Mouse (Mus musculus) liver, embryonic 14.5 days (tissue): ENCODE data around the gene Gm11146. TPM values are rescaled to one million over a fixed set of nuclear protein-coding genes. Genes with fewer than 3 reads are reported as not detected.

Experiments
- ATAC-seq: fragments of 200-750 bp; cut with Nextera tagmentation; 2 replicates; pipeline ENCODE4 v1.8.0; 2017; ENCODE audit warnings: moderate number of reproducible peaks, mild to moderate bottlenecking, moderate library complexity; ENCODE audit not compliant: insufficient read depth
- DNase-seq, 3 experiments: peaks; one replicate each; pipeline ENCODE4 v3.0.0-alpha.2; 2012 to 2013; ENCODE audit warnings: low read depth in 3 of 3, low spot score in 3 of 3
- H3K27ac ChIP-seq: fragments of 300-500 bp; sonication (generic); 2 replicates; pipeline ENCODE4 v1.5.1; 2014; ENCODE audit warnings: moderate library complexity, mild to moderate bottlenecking, control low read depth, inconsistent platforms
- H3K27me3 ChIP-seq: fragments of 300-500 bp; sonication (generic); 2 replicates; pipeline ENCODE4 v1.6.1; 2014; ENCODE audit warnings: mild to moderate bottlenecking, low read length, moderate library complexity; ENCODE audit not compliant: control insufficient read depth, insufficient read depth
- H3K36me3 ChIP-seq: fragments of 300-500 bp; sonication (generic); replicated peaks from 2 replicates; pipeline ENCODE4 v1.6.1; 2014; ENCODE audit warnings: low read depth; ENCODE audit not compliant: control insufficient read depth, insufficient read depth
- H3K4me1 ChIP-seq, 2 experiments: fragments of 200-500 bp in 1 of 2; fragments of 300-500 bp in 1 of 2; sonication (generic) in 1 of 2; replicated peaks; 2 replicates each; pipeline ENCODE4 v1.6.1; 2012 to 2014; ENCODE audit warnings: antibody characterized with exemption in 1 of 2, inconsistent platforms in 1 of 2, low read length in 1 of 2; ENCODE audit not compliant: control insufficient read depth in 2 of 2, insufficient read depth in 2 of 2
- H3K4me2 ChIP-seq: fragments of 300-500 bp; sonication (generic); 2 replicates; pipeline ENCODE4 v1.6.1; 2014; ENCODE audit warnings: low read depth, mild to moderate bottlenecking, control low read depth, moderate library complexity
- H3K4me3 ChIP-seq, 2 experiments: fragments of 200-500 bp in 1 of 2; fragments of 300-500 bp in 1 of 2; sonication (generic) in 1 of 2; 2 replicates each; pipeline ENCODE4 v1.5.1; 2012 to 2014; ENCODE audit warnings: low read depth in 2 of 2, low read length in 2 of 2, mild to moderate bottlenecking in 2 of 2, control low read depth in 1 of 2, inconsistent platforms in 1 of 2, moderate library complexity in 1 of 2; ENCODE audit not compliant: insufficient read depth in 1 of 2
- H3K9ac ChIP-seq: fragments of 300-500 bp; sonication (generic); replicated peaks from 2 replicates; pipeline ENCODE4 v1.6.1; 2014; ENCODE audit warnings: mild to moderate bottlenecking, control low read depth, moderate library complexity
- H3K9me3 ChIP-seq: fragments of 300-500 bp; sonication (generic); 2 replicates; pipeline ENCODE4 v1.6.1; 2016; ENCODE audit warnings: low read length, mixed read lengths; ENCODE audit not compliant: control insufficient read depth
- CTCF ChIP-seq: IDR thresholded peaks from 2 replicates; pipeline ENCODE4 v1.5.1; 2016; ENCODE audit warnings: antibody characterized with exemption, low read depth, control low read depth
- EP300 ChIP-seq: IDR thresholded peaks from 2 replicates; pipeline ENCODE4 v1.6.1; 2016; ENCODE audit warnings: antibody characterized with exemption, low read depth
- WGBS: fragments of 180-500 bp; shearing (Covaris S2); extraction: QIAGEN DNeasy Blood & Tissue Kit; methylation state at CpG from one replicate; pipeline ENCODE4 v1.1.7; 2014; ENCODE audit not compliant: insufficient replicate concordance; 5-methylcytosine and 5-hydroxymethylcytosine counted together
- polyA plus RNA-seq, 2 experiments: library from polyadenylated mRNA; depleted of rRNA in 1 of 2; stranded (reverse) in 1 of 2; unstranded in 1 of 2; fragments of >200 nt; fragmentation: Nextera tagmentation in 1 of 2; extraction: Ambion mirVana in 1 of 2; gene quantifications; 2 replicates each; pipeline versions ENCODE4 v1.2.1 to v1.2.3; 2012 to 2014

Gm11146 gene
- polyA plus RNA-seq, 2 experiments, result not detected

- Histone ChIP-seq H3K4me2 (no peak overlapping the region), H3K27ac (no peak overlapping the region), H3K36me3 (no peaks in the 10 kb centered on the region), H3K4me1 (no peaks in the 10 kb centered on the region), H3K9ac (no peak overlapping the region), H3K27me3 (no peaks in the 10 kb centered on the region), H3K4me3 (no peak overlapping the region), H3K9me3 (no peaks in the 10 kb centered on the region)
- no peak for ATAC-seq
- no peak for DNase-seq
- WGBS, result 53% methylated on average over 12 of the region's 12 CpGs
- no peak for TF ChIP-seq CTCF
- no peak for TF ChIP-seq EP300
Measured at GRCm38 (mm10) chr16:77593828-77594421, 8.0 kb downstream of the Gm11146 start.

DNA sequence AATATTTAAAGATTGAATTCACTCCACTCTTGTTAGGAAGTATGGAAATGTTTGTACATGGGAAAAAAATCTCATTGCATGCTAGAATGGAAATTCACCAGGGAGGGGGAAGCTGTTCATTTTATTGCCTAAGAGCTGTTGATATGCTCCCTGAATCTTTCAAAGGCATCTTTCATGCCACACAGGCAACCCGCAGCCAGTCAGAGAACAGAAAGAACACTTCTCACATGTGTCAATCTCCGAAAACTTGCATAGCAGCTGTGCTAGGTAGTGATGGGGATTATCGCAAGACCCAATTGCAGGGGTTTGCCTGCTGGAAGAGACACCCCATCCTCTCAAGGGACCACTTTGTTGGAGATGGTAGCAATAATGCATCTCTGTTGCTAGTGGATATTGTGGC lies 8.9 kb downstream of the Gm11146 start:
- no peak for ATAC-seq
- H3K27ac ChIP-seq, result no peak overlapping the region
- H3K36me3 ChIP-seq, result no peaks in the 10 kb centered on the region
- TF ChIP-seq EP300, result no peak
- no peak for TF ChIP-seq CTCF
- no peaks in the 10 kb centered on the region for H3K27me3 ChIP-seq
- H3K9ac ChIP-seq, result no peak overlapping the region
- no peak overlapping the region for H3K4me3 ChIP-seq
- no peak overlapping the region for H3K4me2 ChIP-seq
- WGBS, result 61% methylated on average over 3 of the region's 3 CpGs
- no peak for DNase-seq
- H3K4me1 ChIP-seq, result no peaks in the 10 kb centered on the region
- H3K9me3 ChIP-seq, result no peaks in the 10 kb centered on the region

DNA sequence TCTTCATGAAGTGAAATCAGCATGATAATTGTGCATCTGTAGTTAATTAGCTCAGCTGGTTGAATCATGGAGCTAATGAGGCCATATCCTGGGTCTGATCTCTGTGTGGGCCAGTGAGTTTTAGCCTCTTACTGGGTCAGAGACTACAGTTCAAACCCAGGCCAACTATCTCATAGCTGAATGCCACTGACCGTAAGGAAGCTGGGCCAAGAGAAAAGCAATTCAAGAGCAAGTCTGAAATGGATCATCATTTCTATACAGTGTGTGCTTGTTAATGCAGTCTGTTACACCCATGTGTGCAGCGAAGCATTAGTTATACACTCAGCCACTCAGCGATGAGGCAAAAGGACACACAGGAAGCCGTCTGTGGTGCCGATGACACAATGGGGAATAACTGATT lies 28.9 kb downstream of the Gm11146 start:
- no peaks in the 10 kb centered on the region for H3K27me3 ChIP-seq
- TF ChIP-seq CTCF, result no peak
- TF ChIP-seq EP300, result no peak
- no peak overlapping the region for H3K9ac ChIP-seq
- H3K4me1 ChIP-seq, result no peaks in the 10 kb centered on the region
- no peaks in the 10 kb centered on the region for H3K9me3 ChIP-seq
- no peak overlapping the region for H3K27ac ChIP-seq
- WGBS, result 50% methylated on average over 5 of the region's 5 CpGs
- H3K4me2 ChIP-seq, result no peak overlapping the region
- no peak for DNase-seq
- no peak for ATAC-seq
- H3K36me3 ChIP-seq, result no peaks in the 10 kb centered on the region
- no peak overlapping the region for H3K4me3 ChIP-seq

DNA sequence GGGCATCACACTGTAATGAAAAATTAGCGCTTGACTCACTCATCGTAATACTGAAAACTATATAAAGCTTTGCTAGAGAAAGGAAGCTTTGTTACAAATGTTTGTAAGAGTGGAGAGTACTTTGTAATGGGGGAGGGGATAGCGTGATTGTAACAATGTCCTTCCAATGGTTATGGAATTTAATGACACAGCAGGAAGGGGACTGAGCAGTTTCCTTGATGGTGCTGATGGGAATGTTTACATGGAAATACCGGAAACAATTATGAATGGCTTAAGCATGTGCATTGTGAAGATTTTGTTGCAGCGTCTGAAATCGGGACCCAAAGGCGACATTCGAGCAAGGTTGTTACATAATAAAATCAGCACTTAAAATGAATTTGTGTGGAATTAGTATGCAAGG lies 32.4 kb downstream of the Gm11146 start:
- TF ChIP-seq CTCF (no peak), EP300 (no peak)
- Histone ChIP-seq H3K27ac (no peak overlapping the region), H3K4me1 (no peaks in the 10 kb centered on the region), H3K9ac (no peak overlapping the region), H3K4me3 (no peak overlapping the region), H3K9me3 (no peaks in the 10 kb centered on the region), H3K4me2 (no peak overlapping the region), H3K27me3 (no peaks in the 10 kb centered on the region), H3K36me3 (no peaks in the 10 kb centered on the region)
- ATAC-seq (no peak), DNase-seq (no peak)
- 69% methylated on average over 8 of the region's 8 CpGs for WGBS

GRCm38 (mm10) chr16:77568384-77568783 lies 33.5 kb downstream of the Gm11146 start:
- ATAC-seq (no peak), DNase-seq (no peak)
- no peaks in the 10 kb centered on the region for H3K36me3 ChIP-seq
- no peak overlapping the region for H3K4me3 ChIP-seq
- TF ChIP-seq CTCF (no peak), EP300 (no peak)
- H3K27me3 ChIP-seq, result no peaks in the 10 kb centered on the region
- no peak overlapping the region for H3K27ac ChIP-seq
- WGBS, result 56% methylated on average over 3 of the region's 3 CpGs
- no peaks in the 10 kb centered on the region for H3K9me3 ChIP-seq
- no peak overlapping the region for H3K4me2 ChIP-seq
- H3K9ac ChIP-seq, result no peak overlapping the region
- H3K4me1 ChIP-seq, result no peaks in the 10 kb centered on the region
